Mouse (Mus musculus): Measurements from ENCODE around the gene Dera. TPM values are rescaled to one million over a fixed set of nuclear protein-coding genes. Genes with fewer than 3 reads are reported as not detected.

Dera gene
- total and polyA plus RNA-seq, 3 experiments, result 59.5 to 80.6 (median 78.0) TPM

DNA sequence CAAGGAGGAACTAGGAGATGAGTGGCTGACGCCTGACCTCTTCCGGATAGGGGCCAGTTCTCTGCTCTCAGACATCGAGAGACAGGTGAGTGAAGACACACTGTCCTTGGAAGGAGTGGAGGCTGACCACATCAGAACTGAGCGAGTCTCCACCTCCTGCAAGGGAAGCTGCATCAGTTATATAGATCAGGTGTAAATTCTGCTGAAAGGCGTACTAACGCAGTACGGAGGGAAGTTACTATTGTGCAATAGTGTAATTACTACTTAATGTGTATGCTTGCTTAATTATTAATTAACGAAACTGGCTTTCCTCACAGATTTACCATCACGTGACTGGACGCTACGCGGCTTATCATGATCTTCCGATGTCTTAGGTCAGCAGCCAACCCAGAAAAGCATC lies 82.5 kb downstream of the Dera start:
- no peak overlapping the region for H3K4me2 ChIP-seq (ENCODE audit: insufficient read depth, low read depth, poor library complexity, severe bottlenecking)
- H3K27me3 ChIP-seq (replicated peaks), result no peaks in the 10 kb centered on the region
- H3K9me3 ChIP-seq (replicated peaks; ENCODE audit: low read length), result no peaks in the 10 kb centered on the region
- H3K79me2 ChIP-seq (replicated peaks; ENCODE audit: control insufficient read depth, extremely low read depth, insufficient read depth, poor library complexity, severe bottlenecking), result no peaks in the 10 kb centered on the region
- no peak overlapping the region for H3K27ac ChIP-seq (ENCODE audit: insufficient read depth, low read depth)
- no peak for DNase-seq (ENCODE audit: extremely low read depth)
- H3K9ac ChIP-seq (ENCODE audit: insufficient read depth, low read depth), result no peak overlapping the region
- H3K4me3 ChIP-seq (replicated peaks in 1 of 3; ENCODE audit: low read depth in 2 of 3, low read length in 2 of 3, poor library complexity in 1 of 3), result no peak overlapping the region
- no peak for TF ChIP-seq USF2 (conservative IDR thresholded peaks at IDR 0.05; ENCODE audit: low read depth, low read length)
- TF ChIP-seq MAZ (IDR thresholded peaks at IDR 0.05; ENCODE audit: low read depth, low read length), result no peak
- no peak for TF ChIP-seq E2F4 (IDR thresholded peaks at IDR 0.05; ENCODE audit: insufficient replicate concordance, low read depth, low read length)
- TF ChIP-seq ZC3H11A (IDR thresholded peaks at IDR 0.05; ENCODE audit: low read depth, low read length), result no peak
- TF ChIP-seq CHD2 (IDR thresholded peaks at IDR 0.05; ENCODE audit: low read length), result no peak
- no peak for TF ChIP-seq SMC3 (IDR thresholded peaks at IDR 0.05; ENCODE audit: low read depth, low read length)
- TF ChIP-seq CHD1 (IDR thresholded peaks at IDR 0.05; ENCODE audit: low read depth, low read length), result no peak
- no peak for TF ChIP-seq PAX5 (IDR thresholded peaks at IDR 0.05; ENCODE audit: low read length)
- no peak for TF ChIP-seq EP300 (IDR thresholded peaks at IDR 0.05; ENCODE audit: low read length)
- no peak for TF ChIP-seq UBTF (IDR thresholded peaks at IDR 0.05; ENCODE audit: low read depth, low read length)
- no peak for TF ChIP-seq NELFE (IDR thresholded peaks at IDR 0.05; ENCODE audit: low read depth, low read length)
- peaks cover 0 to 42% of the 10 kb centered on the region in 2 experiments for H3K36me3 ChIP-seq (replicated peaks in 1 of 2; ENCODE audit: control insufficient read depth in 1 of 2, insufficient read depth in 1 of 2, low read length in 1 of 2)
- dilution Hi-C loops (cut with MboI; ENCODE audit: extremely low pct_ligation_motif_present, extremely low pct_unique_long_range_greater_than_20kb, low sequenced_read_pairs), result no loop called here
- in situ Hi-C loops (cut with MboI; ENCODE audit: low pct_ligation_motif_present, low pct_unique_long_range_greater_than_20kb, low sequenced_read_pairs), result no loop called here
- no peaks in the 10 kb centered on the region for H3K4me1 ChIP-seq (ENCODE audit: control insufficient read depth in 1 of 2, insufficient read depth in 2 of 2)

- DNase-seq (ENCODE audit: extremely low read depth), result no peak
- no peak for TF ChIP-seq SIN3A (IDR thresholded peaks at IDR 0.05; ENCODE audit: low read length)
- TF ChIP-seq ETS1 (conservative IDR thresholded peaks at IDR 0.05; ENCODE audit: low read depth, low read length), result 0 out of 2 replicates have a peak, but pooled peaks have one; percentile 10
- TF ChIP-seq HCFC1 (IDR thresholded peaks at IDR 0.05; ENCODE audit: low read depth, low read length), result no peak
- no peak for TF ChIP-seq PAX5 (IDR thresholded peaks at IDR 0.05; ENCODE audit: low read length)
- no peaks in the 10 kb centered on the region for H3K79me2 ChIP-seq (replicated peaks; ENCODE audit: control insufficient read depth, extremely low read depth, insufficient read depth, poor library complexity, severe bottlenecking)
- no peak overlapping the region for H3K9ac ChIP-seq (ENCODE audit: insufficient read depth, low read depth)
- H3K27ac ChIP-seq (ENCODE audit: insufficient read depth, low read depth), result no peak overlapping the region
- no peak overlapping the region for H3K4me3 ChIP-seq (replicated peaks in 1 of 3; ENCODE audit: low read depth in 2 of 3, low read length in 2 of 3, poor library complexity in 1 of 3)
- in situ Hi-C loops (cut with MboI; ENCODE audit: low pct_ligation_motif_present, low pct_unique_long_range_greater_than_20kb, low sequenced_read_pairs) (no loop called here), dilution Hi-C loops (cut with MboI; ENCODE audit: extremely low pct_ligation_motif_present, extremely low pct_unique_long_range_greater_than_20kb, low sequenced_read_pairs) (no loop called here)
- no peak overlapping the region for H3K4me2 ChIP-seq (ENCODE audit: insufficient read depth, low read depth, poor library complexity, severe bottlenecking)
- H3K27me3 ChIP-seq (replicated peaks), result no peaks in the 10 kb centered on the region
- H3K9me3 ChIP-seq (replicated peaks; ENCODE audit: low read length), result no peaks in the 10 kb centered on the region
- peaks cover 0 to 18% of the 10 kb centered on the region in 2 experiments for H3K36me3 ChIP-seq (replicated peaks in 1 of 2; ENCODE audit: control insufficient read depth in 1 of 2, insufficient read depth in 1 of 2, low read length in 1 of 2)
- no peaks in the 10 kb centered on the region for H3K4me1 ChIP-seq (ENCODE audit: control insufficient read depth in 1 of 2, insufficient read depth in 2 of 2)
These were observed 89.0 kb downstream of the Dera start for GRCm38 (mm10) chr6:137843337-137843736.
